Mouse (Mus musculus) stomach, embryonic 15.5 days (tissue): Measurements from ENCODE around the gene Gaa. TPM values are rescaled to one million over a fixed set of nuclear protein-coding genes. Genes with fewer than 3 reads are reported as not detected.
"Not testable (repeated sequence)": the region's sequence is repeated elsewhere in the genome, so short reads cannot be mapped to it uniquely, and the experiment has no call there.

Experiments
- ATAC-seq: fragments of 200-750 bp; cut with Nextera tagmentation; 2 replicates; pipeline ENCODE4 v1.8.0; 2017; ENCODE audit warnings: low read depth, moderate number of reproducible peaks, moderate TSS enrichment; ENCODE audit not compliant: insufficient read depth, low FRiP score
- H3K27ac ChIP-seq: fragments of 300-500 bp; sonication (generic); 2 replicates; pipeline ENCODE4 v1.5.1; 2015; ENCODE audit warnings: mild to moderate bottlenecking, inconsistent platforms
- H3K27me3 ChIP-seq: fragments of 300-500 bp; sonication (generic); replicated peaks from 2 replicates; pipeline ENCODE4 v1.6.1; 2015; ENCODE audit warnings: inconsistent platforms
- H3K36me3 ChIP-seq: fragments of 300-500 bp; sonication (generic); 2 replicates; pipeline ENCODE4 v1.6.1; 2015; ENCODE audit warnings: inconsistent platforms
- H3K4me1 ChIP-seq: fragments of 300-500 bp; sonication (generic); 2 replicates; pipeline ENCODE4 v1.6.1; 2015; ENCODE audit warnings: inconsistent platforms
- H3K4me2 ChIP-seq: fragments of 300-500 bp; sonication (generic); 2 replicates; pipeline ENCODE4 v1.6.1; 2015; ENCODE audit warnings: mild to moderate bottlenecking, inconsistent platforms
- H3K4me3 ChIP-seq: fragments of 300-500 bp; sonication (generic); replicated peaks from 2 replicates; pipeline ENCODE4 v1.5.1; 2015; ENCODE audit warnings: inconsistent platforms
- H3K9ac ChIP-seq: fragments of 300-500 bp; sonication (generic); 2 replicates; pipeline ENCODE4 v1.6.1; 2015; ENCODE audit warnings: inconsistent platforms
- H3K9me3 ChIP-seq: fragments of 300-500 bp; sonication (generic); 2 replicates; pipeline ENCODE4 v1.6.1; 2016; ENCODE audit warnings: inconsistent platforms
- WGBS: fragments of 180-500 bp; shearing (Covaris S2); methylation state at CpG from one replicate; pipeline ENCODE4 v1.1.7; 2015; 5-methylcytosine and 5-hydroxymethylcytosine counted together
- polyA plus RNA-seq: library from polyadenylated mRNA; unstranded; fragments of >200 nt; fragmentation: Nextera tagmentation; extraction: Ambion mirVana; gene quantifications from 2 replicates; pipeline ENCODE4 v1.2.1, GENCODE M21; 2015

Gaa gene
- polyA plus RNA-seq, 1 experiment from 2014 or later: 62.6 TPM

GRCm38 (mm10) chr11:119292861-119293260 is 25.2 kb downstream of the Gaa start:
- H3K4me3 ChIP-seq, H3K27ac ChIP-seq, H3K4me2 ChIP-seq, H3K4me1 ChIP-seq, H3K27me3 ChIP-seq, H3K9me3 ChIP-seq, ATAC-seq, H3K9ac ChIP-seq: not testable (repeated sequence)
- WGBS: 92% methylated on average over 8 of the region's 8 CpGs
- peaks cover 89% of the 10 kb centered on the region for H3K36me3 ChIP-seq

- H3K4me3 ChIP-seq: peak overlapping the region; percentile 4; the same call in 1 of the 2 replicates
- no peaks in the 10 kb centered on the region for H3K9me3 ChIP-seq
- 85% methylated on average over 6 of the region's 6 CpGs for WGBS
- peaks cover 12% of the 10 kb centered on the region for H3K4me1 ChIP-seq
- H3K27me3 ChIP-seq: no peaks in the 10 kb centered on the region
- no peak for ATAC-seq
- peak overlapping the region; percentile 76 for H3K4me2 ChIP-seq
- H3K9ac ChIP-seq: no peak overlapping the region
- H3K27ac ChIP-seq: no peak overlapping the region
- peaks cover 41% of the 10 kb centered on the region for H3K36me3 ChIP-seq
Measured at GRCm38 (mm10) chr11:119297996-119298395, 30.3 kb downstream of the Gaa start.

DNA sequence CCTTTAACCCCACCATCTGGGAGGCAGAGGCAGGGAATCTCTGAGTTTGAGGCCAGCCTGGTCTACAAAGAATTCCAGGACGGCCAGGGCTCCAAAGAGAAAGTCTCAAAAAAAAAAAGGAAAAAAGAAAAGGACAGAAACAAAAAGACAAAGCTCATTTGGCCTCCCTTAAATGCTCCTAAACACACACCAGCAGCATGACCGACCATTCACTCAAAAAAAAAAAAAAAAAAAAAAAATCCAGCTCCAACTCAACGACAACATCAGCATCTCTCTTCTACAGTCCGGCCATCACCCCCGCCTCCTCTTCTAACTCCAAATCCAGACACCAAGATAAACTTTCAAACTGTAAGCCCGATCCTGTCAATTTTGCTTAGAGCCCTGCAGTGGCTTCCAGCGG is 31.2 kb downstream of the Gaa start:
- peak overlapping the region; percentile 78 for H3K4me3 ChIP-seq
- H3K4me1 ChIP-seq: peaks cover 12% of the 10 kb centered on the region
- 11% methylated on average over 7 of the region's 7 CpGs for WGBS
- H3K4me2 ChIP-seq: peak overlapping the region; percentile 76
- no peak for ATAC-seq
- no peaks in the 10 kb centered on the region for H3K9me3 ChIP-seq
- peaks cover 32% of the 10 kb centered on the region for H3K36me3 ChIP-seq
- peak overlapping the region; percentile 97 for H3K9ac ChIP-seq
- H3K27ac ChIP-seq: no peak overlapping the region
- no peaks in the 10 kb centered on the region for H3K27me3 ChIP-seq

- H3K9ac ChIP-seq: peak within 1 kb of the TSS; percentile 97
- peaks cover 12% of the 10 kb centered on the region for H3K4me1 ChIP-seq
- H3K4me2 ChIP-seq: peak within 1 kb of the TSS; percentile 89
- peak; percentile 94 for ATAC-seq
- H3K36me3 ChIP-seq: peaks cover 25% of the 10 kb centered on the region
- H3K4me3 ChIP-seq: peak within 1 kb of the TSS; percentile 78
- under 1% methylated on average over 89 of the region's 89 CpGs for WGBS
- H3K9me3 ChIP-seq: no peaks in the 10 kb centered on the region
- H3K27me3 ChIP-seq: no peaks in the 10 kb centered on the region
- peak within 1 kb of the TSS; percentile 89 for H3K27ac ChIP-seq
Measured at GRCm38 (mm10) chr11:119299391-119300245, 31.9 kb downstream of the Gaa start, which contains the start of gene Eif4a3. TSS of gene Eif4a3 (minus strand) at chr11:119300089.

GRCm38 (mm10) chr11:119300246-119300935 is 32.7 kb downstream of the Gaa start:
- peak overlapping the region; percentile 78 for H3K4me3 ChIP-seq
- 1% methylated on average over 31 of the region's 31 CpGs for WGBS
- peak overlapping the region; percentile 65 for H3K9ac ChIP-seq
- ATAC-seq: peak; percentile 48; the same call in 1 of the 2 replicates
- peaks cover 12% of the 10 kb centered on the region for H3K4me1 ChIP-seq
- peak overlapping the region; percentile 89 for H3K27ac ChIP-seq
- peak overlapping the region; percentile 89 for H3K4me2 ChIP-seq
- no peaks in the 10 kb centered on the region for H3K9me3 ChIP-seq
- H3K27me3 ChIP-seq: no peaks in the 10 kb centered on the region
- H3K36me3 ChIP-seq: peaks cover 17% of the 10 kb centered on the region

GRCm38 (mm10) chr11:119300986-119301385 is 33.3 kb downstream of the Gaa start:
- Histone ChIP-seq H3K4me3 (no peak overlapping the region), H3K36me3 (peaks cover 11% of the 10 kb centered on the region), H3K27ac (no peak overlapping the region), H3K27me3 (no peaks in the 10 kb centered on the region), H3K9me3 (no peaks in the 10 kb centered on the region), H3K4me2 (peak overlapping the region; percentile 89), H3K9ac (no peak overlapping the region), H3K4me1 (peaks cover 12% of the 10 kb centered on the region)
- ATAC-seq: no peak
- WGBS: 23% methylated on average over 2 of the region's 2 CpGs

DNA sequence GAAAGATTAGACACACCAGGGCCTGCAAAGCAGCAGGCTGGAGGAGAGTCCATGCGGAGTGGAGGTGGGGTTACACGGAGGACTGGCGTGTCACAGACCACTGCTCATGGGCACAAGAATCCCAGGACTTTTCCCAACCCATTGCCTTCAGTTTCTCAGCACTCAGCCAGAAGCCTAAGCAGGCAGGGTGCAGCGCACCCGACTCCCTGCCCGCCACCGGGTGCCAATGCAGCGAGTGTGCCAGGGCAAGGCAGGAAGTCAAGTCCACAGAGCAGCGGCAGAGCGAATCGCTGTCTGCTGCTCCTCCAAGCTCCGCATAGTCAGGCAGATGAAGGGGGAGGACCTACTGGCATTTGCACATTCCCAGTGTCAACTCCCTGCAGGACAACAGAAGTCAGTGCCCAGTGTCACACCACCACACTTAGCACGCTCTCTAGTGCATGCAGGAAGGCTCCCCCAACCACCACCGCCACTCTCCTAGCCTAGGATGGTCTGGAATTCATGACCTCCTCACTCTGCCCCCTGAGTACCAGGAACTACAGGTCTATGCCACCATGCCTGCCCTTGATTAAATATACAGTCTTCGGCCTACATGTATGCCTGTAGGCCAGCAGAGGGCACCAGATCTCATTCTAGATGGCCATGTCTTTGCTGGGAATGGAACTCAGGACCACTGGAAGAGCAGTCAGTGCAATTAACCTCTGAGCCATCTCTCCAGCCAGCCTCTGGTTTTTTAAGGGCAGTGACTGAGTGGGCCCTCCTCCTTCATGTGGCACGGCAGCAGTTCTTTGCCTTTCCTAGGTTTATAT is 37.4 kb downstream of the Gaa start:
- Histone ChIP-seq H3K27me3 (no peaks in the 10 kb centered on the region), H3K9ac (no peak overlapping the region), H3K27ac (no peak overlapping the region), H3K4me1 (no peaks in the 10 kb centered on the region), H3K4me2 (no peak overlapping the region), H3K36me3 (no peaks in the 10 kb centered on the region), H3K9me3 (no peaks in the 10 kb centered on the region), H3K4me3 (no peak overlapping the region)
- WGBS: 47% methylated on average over 16 of the region's 16 CpGs
- no peak for ATAC-seq

DNA sequence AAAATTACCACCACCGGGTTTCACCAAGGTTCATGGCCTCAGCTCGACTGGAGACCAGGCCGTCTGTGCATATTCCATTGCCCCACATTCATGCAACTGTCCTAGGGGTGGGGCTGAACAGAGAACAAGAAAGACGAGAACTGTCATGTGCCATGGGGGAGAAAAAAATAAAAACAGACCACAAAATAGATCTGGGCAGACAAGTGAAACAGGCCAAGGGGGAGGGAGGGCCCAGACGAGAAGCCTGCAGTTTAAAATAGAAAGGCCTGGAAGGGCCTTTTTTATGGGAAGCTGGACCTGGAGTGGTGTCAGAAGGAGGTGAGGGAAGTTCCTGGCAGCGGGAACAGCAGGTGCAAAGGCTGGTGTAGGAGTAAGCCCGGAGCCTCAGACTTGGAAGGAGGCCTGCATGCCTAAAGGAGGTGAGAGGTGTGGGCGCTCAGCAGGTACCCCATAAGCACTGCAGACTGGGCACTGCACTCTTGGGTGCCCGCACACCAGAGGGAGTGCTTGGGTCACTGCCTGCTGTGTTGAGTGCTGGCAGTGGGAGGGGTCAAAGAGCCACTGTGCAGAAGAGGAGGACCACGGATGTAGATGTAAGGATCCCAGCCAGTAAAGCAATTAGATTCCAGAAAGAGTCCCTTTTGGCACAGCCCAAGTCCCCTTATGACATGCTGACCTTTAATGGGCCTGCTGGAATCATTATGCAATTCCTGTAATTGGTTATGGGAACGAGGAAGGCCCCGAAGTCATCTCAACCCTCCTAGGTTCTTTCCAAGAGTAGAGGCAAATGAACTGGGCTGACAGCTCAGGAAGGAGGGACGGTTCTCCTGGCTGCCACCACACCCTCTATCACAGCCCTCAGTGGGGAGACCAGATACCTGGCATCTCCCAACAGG is 39.3 kb downstream of the Gaa start:
- H3K36me3 ChIP-seq: no peaks in the 10 kb centered on the region
- no peaks in the 10 kb centered on the region for H3K27me3 ChIP-seq
- H3K4me3 ChIP-seq: no peak overlapping the region
- no peaks in the 10 kb centered on the region for H3K9me3 ChIP-seq
- no peak overlapping the region for H3K9ac ChIP-seq
- no peak overlapping the region for H3K27ac ChIP-seq
- no peaks in the 10 kb centered on the region for H3K4me1 ChIP-seq
- WGBS: 49% methylated on average over 13 of the region's 13 CpGs
- ATAC-seq: no peak
- no peak overlapping the region for H3K4me2 ChIP-seq

- no peaks in the 10 kb centered on the region for H3K9me3 ChIP-seq
- WGBS: 48% methylated on average over 1 of the region's 1 CpGs
- no peaks in the 10 kb centered on the region for H3K4me1 ChIP-seq
- H3K4me3 ChIP-seq: no peak within 1 kb of the TSS
- H3K27me3 ChIP-seq: no peaks in the 10 kb centered on the region
- no peaks in the 10 kb centered on the region for H3K36me3 ChIP-seq
- no peak within 1 kb of the TSS for H3K9ac ChIP-seq
- H3K4me2 ChIP-seq: no peak within 1 kb of the TSS
- ATAC-seq: no peak
- no peak within 1 kb of the TSS for H3K27ac ChIP-seq
Measured at GRCm38 (mm10) chr11:119307658-119307867, 39.9 kb downstream of the Gaa start, which contains the start of gene Card14. TSS of gene Card14 (plus strand) at chr11:119307768.

GRCm38 (mm10) chr11:119307916-119308315 is 40.2 kb downstream of the Gaa start:
- Histone ChIP-seq H3K27me3 (no peaks in the 10 kb centered on the region), H3K4me1 (no peaks in the 10 kb centered on the region), H3K4me2 (no peak overlapping the region), H3K27ac (no peak overlapping the region), H3K9ac (no peak overlapping the region), H3K36me3 (no peaks in the 10 kb centered on the region), H3K9me3 (no peaks in the 10 kb centered on the region), H3K4me3 (no peak overlapping the region)
- no peak for ATAC-seq
- WGBS: 30% methylated on average over 11 of the region's 11 CpGs

DNA sequence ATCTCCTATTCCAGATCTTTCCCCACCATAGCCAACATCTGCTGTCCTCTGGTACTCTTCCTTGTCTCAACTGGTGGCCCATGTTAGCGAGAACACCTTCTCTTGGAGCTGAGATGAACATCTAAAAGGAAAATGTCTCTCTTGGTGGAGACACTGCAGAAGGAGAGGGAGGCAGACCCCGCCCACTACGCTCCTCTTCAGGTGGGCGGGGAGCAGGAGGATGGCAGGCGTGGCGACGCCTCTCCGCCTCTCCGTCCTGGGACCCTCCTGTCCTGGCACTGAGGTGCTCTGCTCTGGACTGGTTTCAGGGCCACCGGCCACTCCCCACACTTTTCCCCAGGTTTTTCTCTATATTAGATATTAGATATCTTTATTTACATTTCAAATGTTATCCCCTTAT is 42.9 kb downstream of the Gaa start:
- H3K4me1 ChIP-seq: no peaks in the 10 kb centered on the region
- H3K27ac ChIP-seq: no peak overlapping the region
- H3K4me2 ChIP-seq: no peak overlapping the region
- H3K9me3 ChIP-seq: no peaks in the 10 kb centered on the region
- H3K36me3 ChIP-seq: no peaks in the 10 kb centered on the region
- H3K9ac ChIP-seq: no peak overlapping the region
- ATAC-seq: no peak
- no peak overlapping the region for H3K4me3 ChIP-seq
- no peaks in the 10 kb centered on the region for H3K27me3 ChIP-seq
- WGBS: 18% methylated on average over 10 of the region's 10 CpGs
